Mouse (Mus musculus): ENCODE results near the gene Hydin. TPM values are rescaled to one million over a fixed set of nuclear protein-coding genes. Genes with fewer than 3 reads are reported as not detected.

The Hydin gene
- total RNA-seq (2014; fragmentation: Nextera tagmentation) (not detected in 2 replicates), total RNA-seq (2017) (not detected in 2 replicates)

DNA sequence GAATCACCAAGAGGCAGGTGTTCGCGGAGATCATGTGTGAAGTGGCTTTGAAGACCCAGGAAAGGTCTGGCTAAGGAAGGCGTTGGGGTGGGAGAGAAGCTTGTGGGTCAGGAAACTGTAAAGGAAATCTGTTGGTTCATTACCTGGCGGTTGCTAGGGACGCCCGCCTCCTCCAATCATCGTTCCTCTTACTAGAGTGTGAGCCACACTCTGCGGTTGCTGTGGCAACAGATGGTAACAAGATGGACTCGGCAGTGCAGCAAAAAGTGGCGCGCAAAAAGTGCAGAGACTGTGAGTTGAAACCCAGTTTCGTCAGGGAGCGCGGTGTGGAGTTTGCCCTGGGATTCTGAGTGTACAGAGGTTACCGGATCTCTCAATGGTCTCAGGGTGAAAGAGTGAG lies at the start of gene Hydin:
Hydin (plus strand) TSS at position 237 of the 400 bp plus-strand sequence.
- no peak for ATAC-seq (replicated peaks; ENCODE audit: low FRiP score, low TSS enrichment, poor library complexity, severe bottlenecking)

- ATAC-seq (replicated peaks; ENCODE audit: low FRiP score, low TSS enrichment, poor library complexity, severe bottlenecking): no peak; the same call in 1 of the 2 replicates
Observed at GRCm38 (mm10) chr8:110217198-110217597, 49.6 kb upstream of the Hydin start.

DNA sequence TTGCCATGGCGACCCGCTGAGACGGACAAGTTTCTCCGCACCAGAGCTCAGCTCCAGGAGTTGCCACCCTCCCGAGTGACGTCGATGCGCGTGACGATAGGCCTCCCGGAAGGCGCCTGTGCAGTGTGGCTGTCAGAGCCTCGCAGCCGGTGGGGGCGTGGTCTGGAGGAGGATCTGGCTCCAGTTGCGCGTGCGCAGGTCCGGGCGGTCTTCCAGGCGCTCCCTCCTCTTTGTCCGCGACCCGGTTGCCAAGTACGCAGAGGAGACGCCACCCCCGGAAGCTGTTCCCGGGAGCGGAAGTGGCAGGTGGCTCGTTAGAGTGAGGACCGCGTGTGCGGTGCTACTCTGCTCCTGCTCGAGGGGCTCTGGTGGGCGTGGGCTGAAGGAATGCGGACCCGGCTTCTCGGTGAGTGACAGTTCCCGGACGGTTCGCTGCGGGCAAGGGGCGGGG lies 49.1 kb upstream of the Hydin start:
- ATAC-seq (replicated peaks; ENCODE audit: low FRiP score, low TSS enrichment, poor library complexity, severe bottlenecking): peak; percentile 99

DNA sequence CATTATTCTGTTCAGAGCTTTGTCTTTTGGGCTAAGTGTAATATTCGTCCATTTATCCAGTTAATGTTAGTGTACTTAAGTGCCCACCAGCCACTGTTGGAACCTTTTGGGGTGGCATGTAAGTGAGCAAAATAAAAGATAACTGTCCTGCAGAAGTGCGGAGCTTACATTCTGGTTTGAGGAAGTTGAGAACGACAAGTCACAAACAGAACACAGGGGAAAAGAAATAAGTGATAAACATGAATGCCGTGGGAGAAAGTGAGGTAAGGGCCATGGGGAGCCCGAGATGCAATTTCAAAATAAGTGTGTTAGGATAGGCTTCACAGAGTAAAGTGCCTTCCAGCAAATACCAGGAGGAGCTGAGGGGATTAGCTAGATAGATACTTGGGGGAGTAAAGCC lies 48.3 kb upstream of the Hydin start:
- ATAC-seq (replicated peaks; ENCODE audit: low FRiP score, low TSS enrichment, poor library complexity, severe bottlenecking): no peak

DNA sequence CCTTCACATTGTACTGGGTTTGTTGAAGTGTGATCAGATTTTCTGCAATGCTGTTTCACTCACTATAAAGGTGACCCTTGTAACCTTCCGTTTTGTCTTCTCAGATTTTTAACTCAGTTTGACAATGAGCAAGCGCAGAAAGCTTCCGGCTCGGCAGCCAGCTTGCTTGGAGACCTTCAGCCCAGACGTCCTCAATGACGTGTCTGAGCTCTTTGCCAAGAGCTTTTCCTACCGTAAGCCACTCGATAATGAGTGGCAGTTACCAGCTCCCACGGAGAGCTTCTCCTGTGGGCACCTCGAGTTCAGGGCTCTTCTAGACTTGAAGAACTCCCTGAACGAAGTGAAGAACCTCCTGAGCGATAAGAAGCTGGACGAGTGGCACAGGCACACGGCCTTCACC lies 45.8 kb upstream of the Hydin start:
- ATAC-seq (replicated peaks; ENCODE audit: low FRiP score, low TSS enrichment, poor library complexity, severe bottlenecking): no peak

GRCm38 (mm10) chr8:110230803-110231202 lies 36.0 kb upstream of the Hydin start:
- no peak for ATAC-seq (replicated peaks; ENCODE audit: low FRiP score, low TSS enrichment, poor library complexity, severe bottlenecking)

GRCm38 (mm10) chr8:110242278-110243177 lies 24.2 kb upstream of the Hydin start:
- ATAC-seq (replicated peaks; ENCODE audit: low FRiP score, low TSS enrichment, poor library complexity, severe bottlenecking): no peak

- no peak for ATAC-seq (replicated peaks; ENCODE audit: low FRiP score, low TSS enrichment, poor library complexity, severe bottlenecking)
Observed at GRCm38 (mm10) chr8:110244566-110244965, 22.2 kb upstream of the Hydin start.

DNA sequence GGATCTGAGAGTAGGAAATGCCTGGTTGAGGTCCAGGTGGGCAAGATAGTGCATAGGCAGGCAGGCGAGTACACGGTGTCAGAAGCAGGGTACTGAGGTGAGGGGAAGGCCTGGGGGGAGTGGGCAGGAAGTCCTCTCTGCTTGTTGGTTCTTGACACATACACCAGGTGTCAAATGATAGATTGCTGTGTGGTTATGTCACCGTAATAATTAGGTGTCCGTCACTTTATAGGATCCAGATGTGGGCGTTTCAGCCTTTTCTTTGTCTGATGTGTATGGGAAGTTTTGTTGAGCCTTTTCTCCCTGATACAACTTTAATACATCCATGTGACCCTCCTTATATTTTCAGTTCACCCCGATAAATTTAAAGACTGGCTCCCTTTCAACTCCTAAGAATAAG lies 19.5 kb upstream of the Hydin start:
- no peak for ATAC-seq (replicated peaks; ENCODE audit: low FRiP score, low TSS enrichment, poor library complexity, severe bottlenecking)

GRCm38 (mm10) chr8:110253986-110254385 lies 12.8 kb upstream of the Hydin start:
- ATAC-seq (replicated peaks; ENCODE audit: low FRiP score, low TSS enrichment, poor library complexity, severe bottlenecking): no peak

DNA sequence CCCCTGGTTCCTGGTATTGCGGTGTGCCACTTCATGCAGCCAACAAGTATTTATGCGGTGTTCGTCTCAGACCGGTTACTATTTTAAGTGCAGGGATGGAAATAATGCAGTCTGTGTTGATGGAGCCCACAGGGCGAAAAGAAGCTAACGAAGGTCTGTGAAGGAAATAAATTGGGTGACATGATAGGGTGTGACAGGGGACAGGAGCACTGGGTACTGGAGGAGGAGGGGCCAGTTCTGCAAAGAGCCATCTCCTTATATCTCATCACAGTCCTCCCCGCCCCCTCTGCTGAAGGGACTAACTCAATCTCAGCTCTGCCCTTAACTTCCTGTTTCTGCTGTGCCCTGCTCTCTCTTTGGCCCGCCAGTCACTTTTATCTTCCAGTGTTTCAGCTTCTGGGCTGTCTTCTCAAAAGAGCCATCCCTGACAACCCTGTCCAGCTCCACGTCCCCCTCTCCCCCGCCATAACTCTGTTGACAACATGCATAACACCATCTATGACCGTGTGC lies 926 bp upstream of the Hydin start:
- ATAC-seq (replicated peaks; ENCODE audit: low FRiP score, low TSS enrichment, poor library complexity, severe bottlenecking): no peak

- no peak for ATAC-seq (replicated peaks; ENCODE audit: low FRiP score, low TSS enrichment, poor library complexity, severe bottlenecking)
Observed at GRCm38 (mm10) chr8:110267268-110267667, 491 bp downstream of the Hydin start.

- no peak for ATAC-seq (replicated peaks; ENCODE audit: low FRiP score, low TSS enrichment, poor library complexity, severe bottlenecking)
Observed at GRCm38 (mm10) chr8:110270659-110271058, 3.9 kb downstream of the Hydin start.

DNA sequence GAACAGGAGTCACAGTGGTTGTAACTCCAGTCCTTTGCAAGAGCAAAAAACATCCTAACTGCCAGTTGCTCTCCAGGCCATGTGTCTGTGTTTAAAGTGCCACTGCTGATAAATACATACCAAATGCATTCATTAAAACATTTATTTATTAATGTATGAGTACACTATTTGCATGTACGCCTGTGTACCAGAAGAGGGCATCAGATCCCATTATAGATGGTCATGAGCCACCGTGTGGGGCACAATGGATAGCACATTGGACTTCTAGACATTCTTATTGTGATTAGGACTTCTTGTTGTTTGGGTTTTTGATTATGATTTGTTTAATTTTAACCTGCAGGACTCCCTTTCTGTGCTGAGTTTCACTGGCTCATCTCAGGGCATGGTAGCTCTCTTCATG lies 6.6 kb downstream of the Hydin start:
- ATAC-seq (replicated peaks; ENCODE audit: low FRiP score, low TSS enrichment, poor library complexity, severe bottlenecking): no peak

DNA sequence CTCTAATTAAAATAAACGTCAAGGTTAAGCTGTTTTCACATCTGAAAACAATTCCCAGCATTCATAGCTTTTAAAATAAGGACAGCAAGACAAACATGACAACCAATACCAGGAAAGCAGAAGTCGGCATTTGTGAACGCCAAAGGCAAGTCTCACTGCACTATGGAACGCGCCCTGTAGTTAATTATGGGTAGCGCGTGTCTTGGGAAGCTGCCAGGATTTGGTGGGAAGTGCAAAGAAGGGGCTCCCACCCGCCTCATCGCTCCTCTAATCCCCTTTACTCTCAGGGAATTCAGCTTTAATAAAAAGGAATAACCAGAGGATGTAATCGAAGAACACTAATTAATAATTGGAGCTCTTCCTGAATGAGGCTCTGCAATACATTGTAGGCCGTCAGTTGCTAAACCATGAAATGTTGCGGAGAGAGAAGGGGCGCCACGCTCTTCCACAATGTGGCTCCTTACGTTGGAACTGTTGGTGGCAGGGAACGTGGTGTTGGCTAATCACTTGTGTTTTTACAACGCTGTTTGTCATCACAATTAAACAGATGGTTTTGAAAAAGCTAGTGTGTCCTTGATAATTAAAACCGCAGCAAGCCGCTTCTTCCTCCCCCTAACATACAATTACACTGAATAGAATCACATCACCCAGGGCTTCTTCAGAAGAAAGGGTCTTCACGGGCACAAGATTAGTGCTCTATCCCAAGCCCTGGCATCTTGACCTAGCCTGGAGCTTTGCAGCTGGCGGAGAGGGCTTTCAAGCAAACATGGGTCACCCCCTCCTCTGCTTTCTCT lies 8.9 kb downstream of the Hydin start:
- no peak for ATAC-seq (replicated peaks; ENCODE audit: low FRiP score, low TSS enrichment, poor library complexity, severe bottlenecking)

GRCm38 (mm10) chr8:110276259-110276560 lies 9.4 kb downstream of the Hydin start:
- ATAC-seq (replicated peaks; ENCODE audit: low FRiP score, low TSS enrichment, poor library complexity, severe bottlenecking): no peak

GRCm38 (mm10) chr8:110312715-110313114 lies 45.9 kb downstream of the Hydin start:
- ATAC-seq (replicated peaks; ENCODE audit: low FRiP score, low TSS enrichment, poor library complexity, severe bottlenecking): peak; percentile 44; the same call in 1 of the 2 replicates

DNA sequence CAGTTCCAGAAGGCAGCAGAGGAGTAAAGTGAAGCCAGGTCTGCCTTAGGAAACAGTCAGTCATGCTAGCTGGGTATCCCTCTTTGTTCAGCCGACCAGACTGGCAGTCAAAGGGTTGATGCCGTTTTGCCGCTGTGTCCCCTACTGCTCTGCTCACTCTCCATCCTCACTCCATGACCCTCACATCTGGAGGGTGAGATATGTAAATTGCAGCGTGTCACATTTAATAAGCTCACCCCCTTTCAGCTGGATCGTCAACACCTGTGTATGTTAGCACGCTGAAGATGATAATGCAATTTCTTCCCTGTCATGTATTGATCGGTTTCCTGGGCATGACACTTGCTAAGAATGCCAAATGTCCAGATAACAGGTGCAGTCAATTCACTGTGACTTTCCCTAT lies 49.0 kb downstream of the Hydin start:
- no peak for ATAC-seq (replicated peaks; ENCODE audit: low FRiP score, low TSS enrichment, poor library complexity, severe bottlenecking)

- no peak for ATAC-seq (replicated peaks; ENCODE audit: low FRiP score, low TSS enrichment, poor library complexity, severe bottlenecking)
Observed at GRCm38 (mm10) chr8:110319586-110319985, 52.8 kb downstream of the Hydin start.

DNA sequence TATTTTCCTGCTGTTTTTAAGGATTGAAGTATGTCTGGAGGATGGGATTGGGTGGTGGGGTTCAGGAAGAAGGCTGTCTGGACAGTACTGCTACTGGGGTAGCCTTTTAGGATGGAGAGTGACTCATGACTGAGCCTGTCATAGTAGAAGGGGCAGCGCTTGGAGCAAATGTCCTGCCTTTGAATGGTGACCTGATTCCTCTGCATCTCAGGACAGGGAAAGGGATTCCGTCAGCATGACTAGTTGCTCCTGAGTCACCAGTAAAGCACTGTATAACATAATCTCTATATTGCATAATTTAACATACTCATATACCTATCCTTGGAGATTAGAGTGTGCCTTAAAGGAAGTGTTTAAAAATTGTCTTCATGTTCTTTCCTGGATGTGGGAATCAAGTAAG lies 54.7 kb downstream of the Hydin start:
- ATAC-seq (replicated peaks; ENCODE audit: low FRiP score, low TSS enrichment, poor library complexity, severe bottlenecking): no peak
